Mouse (Mus musculus) kidney, postnatal 0 days (tissue): ENCODE measurements around the gene Golga1. TPM values are rescaled to one million over a fixed set of nuclear protein-coding genes. Genes with fewer than 3 reads are reported as not detected.

Source experiments
- ATAC-seq: fragments of 200-750 bp; cut with Nextera tagmentation; replicated peaks from 2 replicates; pipeline ENCODE4 v1.8.0; 2017; ENCODE audit warnings: low read depth, moderate number of reproducible peaks, moderate TSS enrichment, moderate library complexity; ENCODE audit not compliant: low FRiP score
- DNase-seq: peaks from one replicate; pipeline ENCODE4 v3.0.0-alpha.2; 2016; ENCODE audit warnings: low spot score
- H3K27ac ChIP-seq: fragments of 300-500 bp; sonication (generic); 2 replicates; pipeline ENCODE4 v1.5.1; 2014; ENCODE audit warnings: mild to moderate bottlenecking
- H3K27me3 ChIP-seq: fragments of 300-500 bp; sonication (generic); 2 replicates; pipeline ENCODE4 v1.6.1; 2014; ENCODE audit warnings: low read length, mixed read lengths; ENCODE audit not compliant: insufficient read depth
- H3K36me3 ChIP-seq: fragments of 300-500 bp; sonication (generic); 2 replicates; pipeline ENCODE4 v1.6.1; 2014; ENCODE audit warnings: low read length, mixed read lengths; ENCODE audit not compliant: insufficient read depth
- H3K4me1 ChIP-seq: fragments of 300-500 bp; sonication (generic); replicated peaks from 2 replicates; pipeline ENCODE4 v1.6.1; 2014; ENCODE audit warnings: antibody characterized with exemption, low read length, mixed read lengths; ENCODE audit not compliant: insufficient read depth
- H3K4me2 ChIP-seq: fragments of 300-500 bp; sonication (generic); 2 replicates; pipeline ENCODE4 v1.6.1; 2014; ENCODE audit warnings: mild to moderate bottlenecking, low read length, moderate library complexity, mixed read lengths
- H3K4me3 ChIP-seq: fragments of 300-500 bp; sonication (generic); replicated peaks from 2 replicates; pipeline ENCODE4 v1.5.1; 2014; ENCODE audit warnings: low read depth, low read length
- H3K9ac ChIP-seq: fragments of 300-500 bp; sonication (generic); 2 replicates; pipeline ENCODE4 v1.6.1; 2014; ENCODE audit warnings: low read depth, low read length
- H3K9me3 ChIP-seq: fragments of 300-500 bp; sonication (generic); replicated peaks from 2 replicates; pipeline ENCODE4 v1.6.1; 2016; ENCODE audit warnings: low read length, inconsistent platforms, mixed read lengths
- CTCF ChIP-seq: IDR thresholded peaks from 2 replicates; pipeline ENCODE4 v1.5.1; 2016; ENCODE audit warnings: antibody characterized with exemption, low read depth, mild to moderate bottlenecking, moderate library complexity
- WGBS: fragments of 180-500 bp; shearing (Covaris S2); extraction: QIAGEN DNeasy Blood & Tissue Kit; methylation state at CpG from one replicate; pipeline ENCODE4 v1.1.7; 2014; 5-methylcytosine and 5-hydroxymethylcytosine counted together
- polyA plus RNA-seq: library from polyadenylated mRNA; unstranded; fragments of >200 nt; fragmentation: Nextera tagmentation; extraction: Ambion mirVana; gene quantifications from 2 replicates; pipeline ENCODE4 v1.2.1, GENCODE M21; 2015

The Golga1 gene
- polyA plus RNA-seq, 1 experiment from 2014 or later: 26.3 TPM

DNA sequence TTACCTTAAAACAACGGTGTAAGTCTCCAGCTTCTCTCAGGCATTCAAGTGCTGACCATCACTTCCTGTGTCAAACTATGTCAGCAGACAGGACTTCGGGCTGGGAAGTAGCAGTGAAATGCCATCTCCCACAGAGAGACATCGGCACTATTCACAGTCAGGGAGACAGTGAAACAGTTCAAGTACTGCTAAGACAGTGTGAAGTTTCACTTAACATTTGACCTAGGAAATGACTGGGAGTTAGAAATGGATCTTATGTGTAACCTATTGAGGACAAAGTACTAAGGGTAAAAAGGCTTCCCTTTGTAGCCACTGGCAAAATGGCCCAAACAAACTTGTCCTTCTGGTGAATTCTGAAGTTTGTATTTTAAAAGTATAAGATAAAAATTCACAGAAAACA lies 17.4 kb upstream of the Golga1 start:
- Histone ChIP-seq H3K9me3 (no peaks in the 10 kb centered on the region), H3K4me2 (no peak overlapping the region), H3K36me3 (0 out of 2 replicates have a peak, but pooled peaks cover 16% of the 10 kb centered on the region), H3K4me3 (no peak overlapping the region), H3K27ac (no peak overlapping the region), H3K4me1 (no peaks in the 10 kb centered on the region), H3K9ac (no peak overlapping the region), H3K27me3 (no peaks in the 10 kb centered on the region)
- TF ChIP-seq CTCF: no peak
- DNase-seq (no peak), ATAC-seq (no peak; the same call in 1 of the 2 replicates)
- 79% methylated on average over 3 of the region's 3 CpGs for WGBS

DNA sequence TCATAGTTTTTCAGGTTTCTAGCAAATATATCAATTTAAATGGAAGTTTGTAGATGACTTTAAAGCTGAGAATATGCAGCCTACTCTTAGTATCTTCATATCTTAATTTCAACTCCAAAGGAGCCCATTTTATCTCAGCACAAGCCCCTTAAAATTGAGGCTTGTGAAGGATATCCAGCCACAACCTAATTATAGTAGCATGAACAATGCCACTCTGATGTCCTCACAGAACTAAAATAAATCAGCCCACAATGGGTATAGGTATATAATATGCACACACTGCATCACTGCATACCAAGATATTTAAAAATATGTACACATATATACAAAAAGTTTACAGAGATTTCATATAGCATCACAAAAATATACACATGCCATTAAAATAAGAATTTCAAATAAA lies 5.3 kb upstream of the Golga1 start:
- H3K27ac ChIP-seq: no peak overlapping the region
- no peaks in the 10 kb centered on the region for H3K36me3 ChIP-seq
- DNase-seq (no peak), ATAC-seq (no peak)
- no peak overlapping the region for H3K4me2 ChIP-seq
- H3K27me3 ChIP-seq: no peaks in the 10 kb centered on the region
- H3K4me3 ChIP-seq: no peak overlapping the region
- no peaks in the 10 kb centered on the region for H3K4me1 ChIP-seq
- no peaks in the 10 kb centered on the region for H3K9me3 ChIP-seq
- no peak for TF ChIP-seq CTCF
- H3K9ac ChIP-seq: no peak overlapping the region

DNA sequence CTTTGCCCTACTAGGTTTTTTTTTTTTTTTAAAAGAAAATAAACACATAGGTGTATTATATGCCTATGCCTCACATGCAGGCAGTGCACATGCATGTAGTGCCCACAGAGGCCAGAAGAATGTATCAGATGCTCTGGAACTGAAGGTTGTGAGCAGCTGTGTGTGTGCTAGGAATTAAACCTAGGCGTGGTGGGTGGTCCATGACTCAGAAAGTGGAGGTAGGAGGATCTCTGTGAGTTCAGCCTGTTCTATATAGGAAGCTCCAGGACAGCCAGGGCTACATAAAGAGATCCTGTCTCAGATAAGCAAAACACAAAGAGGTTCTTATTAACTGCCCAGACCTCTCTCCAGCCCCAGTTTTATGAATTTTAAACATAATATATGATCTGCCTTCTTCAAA lies 3.8 kb upstream of the Golga1 start:
- no peak for TF ChIP-seq CTCF
- Histone ChIP-seq H3K4me1 (no peaks in the 10 kb centered on the region), H3K27ac (no peak overlapping the region), H3K36me3 (no peaks in the 10 kb centered on the region), H3K9ac (no peak overlapping the region), H3K27me3 (no peaks in the 10 kb centered on the region), H3K4me2 (no peak overlapping the region), H3K4me3 (no peak overlapping the region), H3K9me3 (no peaks in the 10 kb centered on the region)
- DNase-seq (no peak), ATAC-seq (no peak)
- WGBS: 68% methylated on average over 1 of the region's 1 CpGs

DNA sequence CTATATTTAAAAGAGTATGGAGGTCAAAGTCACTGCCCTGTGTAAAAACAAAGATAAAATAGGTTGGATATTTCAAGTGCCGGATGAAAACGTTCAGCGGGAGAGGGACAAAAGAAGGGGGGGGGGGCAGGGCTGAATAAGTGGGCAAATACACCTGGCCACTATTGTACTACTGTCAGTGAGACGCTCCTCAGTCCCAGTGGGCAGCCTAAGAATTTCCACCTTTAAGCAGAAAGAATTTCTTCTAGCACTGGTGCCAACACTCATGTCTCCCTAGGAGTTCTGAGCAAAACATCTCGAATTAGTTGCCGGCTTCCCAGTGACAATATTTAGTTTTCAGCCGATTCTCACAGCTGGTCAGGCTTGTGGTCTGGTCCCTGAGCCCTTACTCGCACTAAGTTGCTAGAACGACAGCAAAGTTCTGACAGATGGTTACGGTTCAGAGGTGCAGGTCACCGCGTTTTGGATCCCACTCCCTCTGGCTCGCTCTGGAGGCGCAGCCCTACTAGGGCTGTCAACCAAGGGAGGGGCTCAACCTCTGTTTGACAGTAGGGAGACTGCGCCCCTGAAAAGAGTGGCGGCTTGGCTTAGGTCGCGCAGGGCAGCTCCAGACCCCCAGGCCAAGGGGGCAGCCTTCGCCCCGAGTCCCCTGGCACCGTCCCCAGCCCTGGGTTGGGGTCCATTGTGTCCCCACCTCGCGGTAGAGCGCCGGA lies 498 bp downstream of the Golga1 start:
- Histone ChIP-seq H3K27me3 (no peaks in the 10 kb centered on the region), H3K4me2 (peak overlapping the region; percentile 88), H3K36me3 (0 out of 2 replicates have a peak, but pooled peaks cover 7% of the 10 kb centered on the region), H3K4me3 (peak overlapping the region; percentile 80), H3K9ac (peak overlapping the region; percentile 87), H3K4me1 (no peaks in the 10 kb centered on the region), H3K27ac (peak overlapping the region; percentile 95), H3K9me3 (no peaks in the 10 kb centered on the region)
- DNase-seq (peak; percentile 34), ATAC-seq (no peak; the same call in 1 of the 2 replicates)
- 4% methylated on average over 21 of the region's 25 CpGs for WGBS
- TF ChIP-seq CTCF: no peak

DNA sequence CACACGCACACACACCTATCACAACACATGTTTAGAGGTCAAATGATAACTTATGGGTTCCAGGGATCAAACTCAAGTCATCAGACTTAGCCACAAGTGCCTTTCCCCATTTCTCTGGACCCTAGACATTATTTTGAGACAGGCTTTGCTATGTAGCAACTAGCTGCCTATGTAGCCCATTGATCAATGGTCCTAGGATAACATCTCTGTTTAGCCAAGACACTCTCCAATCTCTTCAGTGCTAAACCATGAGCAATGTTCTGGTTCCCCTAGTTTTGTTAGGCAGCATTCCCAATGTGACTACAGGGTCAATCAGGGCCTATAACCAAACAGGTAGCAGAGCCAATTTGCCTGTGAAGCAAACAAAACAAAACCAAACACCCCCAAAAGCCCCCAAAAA lies 16.8 kb downstream of the Golga1 start:
- H3K4me2 ChIP-seq: no peak overlapping the region
- 100% methylated on average over 1 of the region's 1 CpGs for WGBS
- H3K9me3 ChIP-seq: no peaks in the 10 kb centered on the region
- peaks cover 36% of the 10 kb centered on the region for H3K36me3 ChIP-seq
- H3K27ac ChIP-seq: no peak overlapping the region
- no peak for DNase-seq
- H3K4me1 ChIP-seq: no peaks in the 10 kb centered on the region
- ATAC-seq: no peak
- no peak for TF ChIP-seq CTCF
- H3K27me3 ChIP-seq: no peaks in the 10 kb centered on the region
- H3K4me3 ChIP-seq: no peak overlapping the region
- no peak overlapping the region for H3K9ac ChIP-seq

DNA sequence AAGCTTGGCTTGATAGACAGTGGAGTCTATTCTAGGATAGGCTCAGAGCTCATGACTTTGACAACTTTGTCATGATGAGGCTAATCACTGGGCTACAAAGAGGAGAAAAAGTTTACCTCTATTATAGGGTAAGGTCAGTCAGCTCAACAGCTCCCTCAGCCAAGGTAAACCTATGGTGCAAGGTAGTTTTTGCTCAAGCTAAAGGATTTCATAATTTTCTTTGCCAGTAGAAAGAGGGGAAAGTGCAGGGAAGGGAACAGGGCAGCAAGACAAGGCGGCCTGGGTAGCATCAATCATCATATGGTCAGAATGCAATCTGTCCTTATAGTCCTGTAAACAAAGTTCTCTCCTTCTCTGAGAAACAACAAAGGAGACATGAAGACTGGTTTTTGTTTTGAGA lies 25.1 kb downstream of the Golga1 start:
- no peaks in the 10 kb centered on the region for H3K4me1 ChIP-seq
- H3K4me3 ChIP-seq: no peak overlapping the region
- H3K9ac ChIP-seq: no peak overlapping the region
- H3K4me2 ChIP-seq: no peak overlapping the region
- TF ChIP-seq CTCF: no peak
- DNase-seq (no peak), ATAC-seq (no peak)
- H3K9me3 ChIP-seq: no peaks in the 10 kb centered on the region
- H3K27me3 ChIP-seq: no peaks in the 10 kb centered on the region
- WGBS: 100% methylated on average over 1 of the region's 1 CpGs
- no peak overlapping the region for H3K27ac ChIP-seq
- peaks cover 34% of the 10 kb centered on the region for H3K36me3 ChIP-seq

DNA sequence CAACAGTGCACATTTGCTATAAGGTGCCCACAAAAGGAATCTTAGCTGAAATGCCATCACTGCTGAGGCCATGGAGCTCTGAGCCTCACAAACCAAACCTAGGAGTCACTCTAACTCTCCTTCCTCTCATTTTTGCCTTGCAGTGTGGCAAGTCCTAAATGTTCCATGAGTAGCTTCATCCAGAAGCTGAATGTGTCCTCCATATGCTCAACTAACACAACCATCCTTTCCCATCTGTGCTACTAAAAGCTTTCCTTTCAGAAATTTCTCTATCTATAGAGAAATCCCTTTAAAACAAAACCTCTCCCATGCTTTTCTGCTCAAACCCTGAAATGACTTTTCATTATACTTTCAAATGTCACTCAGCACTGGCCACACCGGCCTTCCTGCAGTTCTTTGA lies 33.7 kb downstream of the Golga1 start:
- H3K36me3 ChIP-seq: peaks cover 53% of the 10 kb centered on the region

More for the DNA sequence above, 33.7 kb downstream of the Golga1 start:
- Histone ChIP-seq H3K4me2 (no peak overlapping the region), H3K9me3 (no peaks in the 10 kb centered on the region), H3K9ac (no peak overlapping the region), H3K4me1 (no peaks in the 10 kb centered on the region), H3K4me3 (no peak overlapping the region), H3K27me3 (no peaks in the 10 kb centered on the region), H3K27ac (no peak overlapping the region)
- 95% methylated on average over 1 of the region's 1 CpGs for WGBS
- no peak for ATAC-seq
- DNase-seq: no peak
- no peak for TF ChIP-seq CTCF
